Mouse (Mus musculus): ENCODE results near the gene Rgs10. TPM values are rescaled to one million over a fixed set of nuclear protein-coding genes. Genes with fewer than 3 reads are reported as not detected.

The Rgs10 gene
- total and polyA plus RNA-seq, 3 experiments, result 5.0 to 14.3 (median 9.8) TPM

DNA sequence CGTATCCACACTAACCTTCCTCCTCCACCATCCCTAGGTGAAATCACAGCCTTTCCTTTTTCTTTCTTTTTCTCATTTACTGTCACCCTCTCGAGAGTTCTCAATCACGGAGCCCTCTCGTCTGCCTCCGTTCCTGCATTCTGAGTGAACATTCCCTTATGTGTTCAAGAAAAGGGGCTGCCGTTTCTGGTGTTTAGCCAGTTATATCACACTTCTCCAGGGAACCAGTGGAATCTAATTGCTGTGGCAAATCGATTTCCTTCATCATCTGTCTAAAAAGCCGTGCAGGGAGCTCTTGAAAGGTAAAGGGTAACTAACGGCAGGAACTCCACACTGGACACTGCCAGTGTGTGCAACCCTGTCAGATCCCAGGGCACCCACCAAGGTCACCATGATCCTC lies 87.6 kb downstream of the Rgs10 start:
- intact Hi-C loops (cut with DNase I), result no loop called here

DNA sequence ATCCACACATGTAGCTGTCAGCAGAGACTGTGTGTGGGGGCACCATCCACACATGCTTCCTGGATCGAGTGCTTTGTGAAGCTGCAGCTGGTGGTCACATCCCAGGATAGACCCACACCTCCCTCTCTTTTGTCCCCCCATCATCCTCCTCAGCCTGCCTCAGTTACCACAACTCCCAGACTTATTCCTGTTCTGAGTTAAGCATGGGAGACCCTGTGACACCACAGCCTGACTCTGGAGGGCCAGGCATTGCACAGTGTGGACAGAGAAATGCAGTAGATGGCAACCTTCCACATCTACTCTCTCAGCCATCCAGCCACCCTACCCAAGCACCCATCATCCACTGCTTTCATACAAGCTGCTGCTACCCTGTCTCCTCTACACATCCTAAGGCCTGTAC lies 93.6 kb downstream of the Rgs10 start:
- TF ChIP-seq EP300 (IDR thresholded peaks at IDR 0.05; ENCODE audit: insufficient read depth, low read depth, low read length) (no peak), CTCF (IDR thresholded peaks at IDR 0.05) (no peak), POLR2A (IDR thresholded peaks at IDR 0.05; ENCODE audit: insufficient read depth, low read depth, low read length) (no peak)
- 79% methylated on average over 1 of the region's 1 CpGs for WGBS
- no peaks in the 10 kb centered on the region for H3K79me2 ChIP-seq (replicated peaks; ENCODE audit: control insufficient read depth, insufficient read depth, low read length)
- H3K4me3 ChIP-seq, result no peak overlapping the region
- no peaks in the 10 kb centered on the region for H3K27me3 ChIP-seq (ENCODE audit: control insufficient read depth, insufficient read depth, low read length)
- H3K4me1 ChIP-seq (ENCODE audit: control insufficient read depth, insufficient read depth, low read length), result no peaks in the 10 kb centered on the region; the same call in 1 of the 2 replicates
- intact Hi-C loops (cut with DNase I), result no loop called here
- DNase-seq, result no peak
- no peaks in the 10 kb centered on the region for H3K36me3 ChIP-seq (ENCODE audit: control insufficient read depth, insufficient read depth, low read length)
- no peak overlapping the region for H3K27ac ChIP-seq
- no peak overlapping the region for H3K9ac ChIP-seq (ENCODE audit: low read depth, low read length)

More for the DNA sequence above, 87.6 kb downstream of the Rgs10 start:
- Histone ChIP-seq H3K4me1 (ENCODE audit: control insufficient read depth, insufficient read depth, low read length) (no peaks in the 10 kb centered on the region), H3K36me3 (ENCODE audit: control insufficient read depth, insufficient read depth, low read length) (no peaks in the 10 kb centered on the region), H3K4me3 (no peak overlapping the region), H3K27ac (no peak overlapping the region), H3K9ac (ENCODE audit: low read depth, low read length) (no peak overlapping the region), H3K79me2 (replicated peaks; ENCODE audit: control insufficient read depth, insufficient read depth, low read length) (no peaks in the 10 kb centered on the region), H3K27me3 (ENCODE audit: control insufficient read depth, insufficient read depth, low read length) (no peaks in the 10 kb centered on the region)
- no peak for TF ChIP-seq POLR2A (IDR thresholded peaks at IDR 0.05; ENCODE audit: insufficient read depth, low read depth, low read length)
- TF ChIP-seq CTCF (IDR thresholded peaks at IDR 0.05), result no peak
- TF ChIP-seq EP300 (IDR thresholded peaks at IDR 0.05; ENCODE audit: insufficient read depth, low read depth, low read length), result no peak
- WGBS, result 67% methylated on average over 9 of the region's 9 CpGs
- DNase-seq, result no peak

Other genes starting within 250 kb of the Rgs10 start
- gene Cox6a2, start 212.4 kb downstream of the Rgs10 start, total RNA-seq (2021), result 1,000 to 10,000 TPM; 2,428 to 3,099 TPM
- gene Cox6a2, start 212.4 kb downstream of the Rgs10 start, polyA plus RNA-seq (2012; rRNA removed), result 4,809 and 7,642 TPM in 2 replicates
- 1 to 10 TPM; 6.8 to 7.1 TPM for gene Armc5, start 181.4 kb downstream of the Rgs10 start, total RNA-seq (2021)
- gene Armc5, start 181.4 kb downstream of the Rgs10 start, polyA plus RNA-seq (2012; rRNA removed), result 11.2 and 12.3 TPM in 2 replicates
- gene 9130023H24Rik, start 180.7 kb downstream of the Rgs10 start, total RNA-seq (2021), result 1 to 10 TPM; 3.2 to 3.6 TPM
- 1.7 and 2.2 TPM in 2 replicates for gene 9130023H24Rik, start 180.7 kb downstream of the Rgs10 start, polyA plus RNA-seq (2012; rRNA removed)
- gene Tgfb1i1, start 171.9 kb downstream of the Rgs10 start, total RNA-seq (2021), result 10 to 100 TPM; 14.3 to 20.1 TPM
- 26.2 and 28.2 TPM in 2 replicates for gene Tgfb1i1, start 171.9 kb downstream of the Rgs10 start, polyA plus RNA-seq (2012; rRNA removed)
- not detected for gene Slc5a2, start 153.1 kb downstream of the Rgs10 start, total RNA-seq (2021)
- 0.37 TPM in 1 of 2 replicates, not detected in the other for gene Slc5a2, start 153.1 kb downstream of the Rgs10 start, polyA plus RNA-seq (2012; rRNA removed)
- 1 to 10 TPM; 6.2 to 6.5 TPM for gene BC017158, start 120.6 kb downstream of the Rgs10 start, total RNA-seq (2021)
- 12.1 and 12.7 TPM in 2 replicates for gene BC017158, start 120.6 kb downstream of the Rgs10 start, polyA plus RNA-seq (2012; rRNA removed)
- gene Tial1, start 43.0 kb upstream of the Rgs10 start, total RNA-seq (2021), result 10 to 100 TPM; 42.8 to 43.4 TPM
- 18.4 and 32.9 TPM in 2 replicates for gene Tial1, start 43.0 kb upstream of the Rgs10 start, polyA plus RNA-seq (2012; rRNA removed)
- 100 to 1,000 TPM; 259 to 296 TPM for gene Bag3, start 104.9 kb upstream of the Rgs10 start, total RNA-seq (2021)
- gene Bag3, start 104.9 kb upstream of the Rgs10 start, polyA plus RNA-seq (2012; rRNA removed), result 133 and 148 TPM in 2 replicates
- 1 to 10 TPM; 4.1 to 4.5 TPM for gene Inpp5f, start 192.6 kb upstream of the Rgs10 start, total RNA-seq (2021)
- gene Inpp5f, start 192.6 kb upstream of the Rgs10 start, polyA plus RNA-seq (2012; rRNA removed), result 1.5 and 4.0 TPM in 2 replicates

All from heart, adult 2 months (tissue).